Mouse (Mus musculus) hindbrain, embryonic 11.5 days (tissue): Measurements from ENCODE around the gene Acsl5. TPM values are rescaled to one million over a fixed set of nuclear protein-coding genes. Genes with fewer than 3 reads are reported as not detected.

ENCODE experiments used
- ATAC-seq: fragments of 200-750 bp; cut with Nextera tagmentation; 2 replicates; pipeline ENCODE4 v1.8.0; 2017; ENCODE audit warnings: mild to moderate bottlenecking, moderate TSS enrichment, moderate library complexity; ENCODE audit not compliant: low FRiP score
- DNase-seq: peaks from one replicate; pipeline ENCODE4 v3.0.0-alpha.2; 2015; ENCODE audit warnings: low spot score
- H3K27ac ChIP-seq: fragments of 300-500 bp; sonication (generic); 2 replicates; pipeline ENCODE4 v1.5.1; 2014; ENCODE audit warnings: mild to moderate bottlenecking, low read depth, low read length
- H3K27me3 ChIP-seq: fragments of 300-500 bp; sonication (generic); 2 replicates; pipeline ENCODE4 v1.6.1; 2014; ENCODE audit warnings: mild to moderate bottlenecking, low read length, moderate library complexity, mixed read lengths; ENCODE audit not compliant: control insufficient read depth, insufficient read depth
- H3K36me3 ChIP-seq: fragments of 300-500 bp; sonication (generic); 2 replicates; pipeline ENCODE4 v1.6.1; 2014; ENCODE audit warnings: mild to moderate bottlenecking, low read length, moderate library complexity, mixed read lengths; ENCODE audit not compliant: control insufficient read depth, insufficient read depth
- H3K4me1 ChIP-seq: fragments of 300-500 bp; sonication (generic); replicated peaks from 2 replicates; pipeline ENCODE4 v1.6.1; 2014; ENCODE audit warnings: low read length, mixed read lengths; ENCODE audit not compliant: control insufficient read depth, insufficient read depth
- H3K4me2 ChIP-seq: fragments of 300-500 bp; sonication (generic); replicated peaks from 2 replicates; pipeline ENCODE4 v1.6.1; 2014; ENCODE audit warnings: mild to moderate bottlenecking, low read depth, low read length
- H3K4me3 ChIP-seq: fragments of 300-500 bp; sonication (generic); 2 replicates; pipeline ENCODE4 v1.5.1; 2014; ENCODE audit warnings: low read depth, low read length
- H3K9ac ChIP-seq: fragments of 300-500 bp; sonication (generic); 2 replicates; pipeline ENCODE4 v1.6.1; 2014; ENCODE audit warnings: low read depth, low read length
- H3K9me3 ChIP-seq: fragments of 300-500 bp; sonication (generic); 2 replicates; pipeline ENCODE4 v1.6.1; 2016; ENCODE audit warnings: low read length; ENCODE audit not compliant: control insufficient read depth
- WGBS: fragments of 180-500 bp; shearing (Covaris S2); extraction: QIAGEN DNeasy Blood & Tissue Kit; methylation state at CpG from one replicate; pipeline ENCODE4 v1.1.7; 2014; 5-methylcytosine and 5-hydroxymethylcytosine counted together
- polyA plus RNA-seq: library from polyadenylated mRNA; unstranded; fragments of >200 nt; fragmentation: Nextera tagmentation; extraction: Ambion mirVana; gene quantifications from 2 replicates; pipeline ENCODE4 v1.2.1, GENCODE M21; 2014

Gene Acsl5
- polyA plus RNA-seq, 1 experiment from 2014 or later, result 19.9 TPM

- Histone ChIP-seq H3K9ac (no peak overlapping the region), H3K36me3 (no peaks in the 10 kb centered on the region), H3K27ac (no peak overlapping the region), H3K27me3 (no peaks in the 10 kb centered on the region), H3K4me1 (no peaks in the 10 kb centered on the region), H3K4me3 (no peak overlapping the region), H3K4me2 (no peak overlapping the region), H3K9me3 (no peaks in the 10 kb centered on the region)
- WGBS, result 90% methylated on average over 9 of the region's 9 CpGs
- ATAC-seq (no peak), DNase-seq (no peak)
Observed at GRCm38 (mm10) chr19:55337066-55337465, 85.3 kb downstream of the Acsl5 start.

DNA sequence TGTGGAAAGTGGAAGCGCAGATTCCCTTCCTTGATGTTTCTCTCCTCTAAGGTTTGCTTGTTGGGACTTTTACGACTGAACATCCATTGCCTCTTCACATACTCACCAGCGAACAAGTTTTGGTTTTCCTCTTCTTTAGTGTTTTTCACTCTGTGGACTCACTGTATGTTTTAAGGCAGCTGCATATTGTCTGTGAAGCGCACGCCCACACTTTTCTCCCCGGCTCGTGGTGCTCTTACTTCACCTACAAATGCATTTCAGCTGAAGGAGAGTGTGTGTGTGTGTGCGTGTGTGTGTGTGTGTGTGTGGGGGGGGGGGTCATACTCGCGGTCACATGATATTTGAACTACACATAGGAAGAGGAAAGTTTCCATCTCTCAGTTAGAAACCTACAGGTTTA lies 85.9 kb downstream of the Acsl5 start:
- H3K27ac ChIP-seq, result no peak overlapping the region
- no peaks in the 10 kb centered on the region for H3K36me3 ChIP-seq
- H3K4me2 ChIP-seq, result no peak overlapping the region
- H3K27me3 ChIP-seq, result no peaks in the 10 kb centered on the region
- no peak overlapping the region for H3K4me3 ChIP-seq
- no peaks in the 10 kb centered on the region for H3K4me1 ChIP-seq
- ATAC-seq (no peak), DNase-seq (no peak)
- H3K9me3 ChIP-seq, result no peaks in the 10 kb centered on the region
- 96% methylated on average over 10 of the region's 10 CpGs for WGBS
- H3K9ac ChIP-seq, result no peak overlapping the region

DNA sequence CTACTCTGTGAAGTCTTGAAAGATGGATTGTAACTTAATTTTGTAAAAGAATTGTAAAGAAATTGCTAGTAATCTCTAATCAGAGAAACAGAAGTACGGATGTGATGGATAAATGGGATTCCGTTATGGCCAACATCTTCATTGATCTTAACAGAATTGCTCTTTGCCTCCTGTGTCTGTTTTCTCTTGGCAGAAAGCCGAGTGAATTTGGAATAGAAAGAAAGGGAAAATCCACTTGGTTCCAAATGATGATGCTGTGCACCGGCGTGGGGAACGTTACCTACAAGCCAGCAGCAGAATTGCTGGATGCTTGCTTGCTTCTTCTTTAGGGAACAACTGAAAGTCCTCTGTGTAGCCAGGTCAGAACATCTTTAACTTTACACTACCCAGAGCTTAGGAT lies 88.8 kb downstream of the Acsl5 start:
- H3K27ac ChIP-seq, result no peak overlapping the region
- H3K36me3 ChIP-seq, result no peaks in the 10 kb centered on the region
- no peak overlapping the region for H3K9ac ChIP-seq
- H3K4me3 ChIP-seq, result no peak overlapping the region
- no peaks in the 10 kb centered on the region for H3K4me1 ChIP-seq
- ATAC-seq (no peak), DNase-seq (no peak)
- 92% methylated on average over 6 of the region's 6 CpGs for WGBS
- H3K27me3 ChIP-seq, result no peaks in the 10 kb centered on the region
- H3K9me3 ChIP-seq, result no peaks in the 10 kb centered on the region
- H3K4me2 ChIP-seq, result no peak overlapping the region

DNA sequence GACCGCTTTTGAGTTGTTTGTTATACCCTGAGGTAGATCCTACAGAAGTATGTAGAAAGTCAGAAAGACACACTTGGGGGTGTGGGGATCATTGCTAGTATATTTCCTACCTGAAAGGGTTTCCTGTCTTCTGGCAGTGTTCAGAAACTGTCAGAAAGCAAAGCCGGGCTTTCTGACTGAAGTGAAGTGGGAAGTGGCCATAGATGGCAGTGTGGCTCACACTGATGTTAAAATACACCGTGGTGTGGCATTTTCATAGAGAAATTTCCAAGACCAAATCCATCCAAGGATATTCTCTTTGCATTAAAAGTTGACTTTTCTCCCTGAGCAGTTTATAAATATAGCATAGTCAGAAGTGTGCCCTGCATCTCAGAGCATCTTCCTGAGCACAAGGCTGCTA lies 89.6 kb downstream of the Acsl5 start:
- Histone ChIP-seq H3K4me3 (no peak overlapping the region), H3K4me2 (no peak overlapping the region), H3K9ac (no peak overlapping the region), H3K27me3 (no peaks in the 10 kb centered on the region), H3K36me3 (no peaks in the 10 kb centered on the region), H3K9me3 (no peaks in the 10 kb centered on the region), H3K27ac (no peak overlapping the region), H3K4me1 (no peaks in the 10 kb centered on the region)
- DNase-seq (no peak), ATAC-seq (no peak)
- WGBS, result 83% methylated on average over 3 of the region's 3 CpGs

DNA sequence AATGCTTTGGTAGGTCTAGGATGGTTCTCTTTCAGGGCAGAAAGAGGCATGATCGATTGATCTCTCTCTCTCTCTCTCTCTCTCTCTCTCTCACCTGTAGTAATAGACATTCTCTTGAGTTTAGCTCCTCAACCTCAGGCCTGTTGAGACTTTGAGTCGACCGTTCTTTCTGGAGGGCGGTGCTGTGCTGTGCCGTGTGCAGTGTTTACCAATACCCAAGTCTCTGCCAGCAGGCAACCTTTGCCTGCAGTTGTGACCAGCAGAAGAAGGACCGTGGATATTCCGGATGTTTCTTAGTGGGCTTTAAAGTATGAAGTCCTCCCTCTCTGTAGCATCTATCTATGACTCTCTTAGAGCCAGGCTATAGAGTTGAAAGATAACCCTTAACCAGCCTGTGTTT lies 90.7 kb downstream of the Acsl5 start:
- no peaks in the 10 kb centered on the region for H3K9me3 ChIP-seq
- ATAC-seq (no peak), DNase-seq (no peak)
- H3K4me1 ChIP-seq, result no peaks in the 10 kb centered on the region
- no peak overlapping the region for H3K4me3 ChIP-seq
- no peak overlapping the region for H3K27ac ChIP-seq
- WGBS, result 96% methylated on average over 7 of the region's 7 CpGs
- H3K36me3 ChIP-seq, result no peaks in the 10 kb centered on the region
- no peaks in the 10 kb centered on the region for H3K27me3 ChIP-seq
- H3K9ac ChIP-seq, result no peak overlapping the region
- no peak overlapping the region for H3K4me2 ChIP-seq

GRCm38 (mm10) chr19:55343274-55343673 lies 91.5 kb downstream of the Acsl5 start:
- H3K9ac ChIP-seq, result no peak overlapping the region
- no peaks in the 10 kb centered on the region for H3K4me1 ChIP-seq
- no peak for DNase-seq
- H3K27me3 ChIP-seq, result no peaks in the 10 kb centered on the region
- no peak overlapping the region for H3K27ac ChIP-seq
- no peak overlapping the region for H3K4me2 ChIP-seq
- no peak overlapping the region for H3K4me3 ChIP-seq
- H3K36me3 ChIP-seq, result no peaks in the 10 kb centered on the region
- no peaks in the 10 kb centered on the region for H3K9me3 ChIP-seq
- ATAC-seq, result no peak
- WGBS, result 89% methylated on average over 9 of the region's 9 CpGs

Other genes with a start within 250 kb of the Acsl5 start
- gene Gpam, start 124.7 kb upstream of the Acsl5 start, polyA plus RNA-seq, result 17.5 and 22.4 TPM in 2 replicates
- gene Tectb, start 71.2 kb upstream of the Acsl5 start, polyA plus RNA-seq, result 0.13 TPM in 1 of 2 replicates, not detected in the other
- not detected in 2 replicates for gene Gucy2g, start 10.7 kb upstream of the Acsl5 start, polyA plus RNA-seq
- 106 and 109 TPM in 2 replicates for gene Zdhhc6, start 64.1 kb downstream of the Acsl5 start, polyA plus RNA-seq
- gene Vti1a, start 64.4 kb downstream of the Acsl5 start, polyA plus RNA-seq, result 27.1 and 27.8 TPM in 2 replicates